Mouse (Mus musculus): ENCODE measurements around the gene Tufm.

GRCm38 (mm10) chr7:126470077-126470476 is 17.1 kb upstream of the Tufm start:
- TF ChIP-seq POLR2A (IDR thresholded peaks at IDR 0.05; ENCODE audit: insufficient read depth, low read depth, low read length): no peak
- TF ChIP-seq CTCF (IDR thresholded peaks at IDR 0.05; ENCODE audit: insufficient read depth, low read depth, low read length): no peak
